Mouse (Mus musculus) heart, adult 10 weeks (tissue): ENCODE results near the gene Zfp661. TPM values are rescaled to one million over a fixed set of nuclear protein-coding genes. Genes with fewer than 3 reads are reported as not detected.

ENCODE experiments used
- polyA plus RNA-seq: library from polyadenylated mRNA; stranded (reverse); fragments of 350-450 nt; fragmentation: Illumina TruSeq; extraction: RNeasy Lipid Tissue Mini Kit (QIAGEN cat#74804); gene quantifications from one replicate; pipeline ENCODE4 v1.2.3, GENCODE M21; 2014; ENCODE audit warnings: low read depth, low replicate concordance

Gene Zfp661
- 2.4 TPM for polyA plus RNA-seq

GRCm38 (mm10) chr2:127586694-127587513 is at the start of gene Zfp661, which contains the start of gene Mrps5:
Zfp661 (minus strand) TSS chr2:127587094.
Mrps5 (plus strand) TSS chr2:127587222.

GRCm38 (mm10) chr2:127541185-127541584 is 45.7 kb downstream of the Zfp661 start, which contains the start of gene Prom2:
Prom2 (minus strand) TSS chr2:127541467.

Other genes with a start within 250 kb of the Zfp661 start
- not detected for gene Astl, start 248.5 kb downstream of the Zfp661 start, polyA plus RNA-seq
- 0.73 TPM for gene Adra2b, start 223.9 kb downstream of the Zfp661 start, polyA plus RNA-seq
- gene Gpat2, start 161.9 kb downstream of the Zfp661 start, polyA plus RNA-seq = 0.16 TPM
- gene Fahd2a, start 142.5 kb downstream of the Zfp661 start, polyA plus RNA-seq = 40.6 TPM
- 1.2 TPM for gene Kcnip3, start 65.0 kb downstream of the Zfp661 start, polyA plus RNA-seq
- not detected for gene Prom2, start 45.6 kb downstream of the Zfp661 start, polyA plus RNA-seq
- 109 TPM for gene Mrps5, start 128 bp upstream of the Zfp661 start, polyA plus RNA-seq
- 13.2 TPM for gene Mal, start 69.6 kb upstream of the Zfp661 start, polyA plus RNA-seq
- 5.9 TPM for gene Mall, start 142.8 kb upstream of the Zfp661 start, polyA plus RNA-seq
- 14.5 TPM for gene Nphp1, start 201.8 kb upstream of the Zfp661 start, polyA plus RNA-seq
- 56.3 TPM for gene Mtln, start 205.4 kb upstream of the Zfp661 start, polyA plus RNA-seq
- gene Bub1, start 244.8 kb upstream of the Zfp661 start, polyA plus RNA-seq = not detected